Mouse (Mus musculus) brain, embryonic 14.5 days (tissue): ENCODE measurements at regions not wholly inside any gene's neighbourhood (a gene's known extent, or its start where the extent isn't known, plus 50 kb on each side); places are given as distances from the start of the nearest gene placed in this dataset.

Experiments used
- CTCF ChIP-seq: fragments of 200-500 bp; IDR thresholded peaks from 2 replicates; pipeline ENCODE4 v1.5.1; 2012; ENCODE audit warnings: inconsistent platforms, mild to moderate bottlenecking, moderate library complexity, borderline replicate concordance; ENCODE audit not compliant: insufficient read depth, insufficient read length; ENCODE audit errors: extremely low read depth
- POLR2A ChIP-seq: fragments of 200-500 bp; IDR thresholded peaks from 2 replicates; pipeline ENCODE4 v1.6.1; 2012; ENCODE audit warnings: mild to moderate bottlenecking, inconsistent platforms, borderline replicate concordance; ENCODE audit not compliant: poor library complexity, insufficient read depth, insufficient read length, severe bottlenecking; ENCODE audit errors: extremely low read depth

GRCm38 (mm10) chr2:75564809-75565208, 94.3 kb upstream of the Hnrnpa3 start:
- TF ChIP-seq CTCF, result no peak
- no peak for TF ChIP-seq POLR2A
